Mouse (Mus musculus) heart, embryonic 12.5 days (tissue): ENCODE results near the gene Cnot11. TPM values are rescaled to one million over a fixed set of nuclear protein-coding genes. Genes with fewer than 3 reads are reported as not detected.
A peak's percentile ranks its signal among the peaks of the same experiment; 100 is the strongest.

Experiments
- ATAC-seq: fragments of 200-750 bp; cut with Nextera tagmentation; 2 replicates; pipeline ENCODE4 v1.8.0; 2017; ENCODE audit warnings: moderate TSS enrichment, moderate library complexity; ENCODE audit not compliant: insufficient number of reproducible peaks, low FRiP score
- H3K27ac ChIP-seq: fragments of 300-500 bp; sonication (generic); 2 replicates; pipeline ENCODE4 v1.5.1; 2016; ENCODE audit warnings: mild to moderate bottlenecking, moderate library complexity; ENCODE audit not compliant: poor library complexity, severe bottlenecking
- H3K27me3 ChIP-seq: fragments of 300-500 bp; sonication (generic); replicated peaks from 2 replicates; pipeline ENCODE4 v1.6.1; 2016; ENCODE audit warnings: mild to moderate bottlenecking, moderate library complexity
- H3K36me3 ChIP-seq: fragments of 300-500 bp; sonication (generic); 2 replicates; pipeline ENCODE4 v1.6.1; 2016; ENCODE audit warnings: mild to moderate bottlenecking, moderate library complexity
- H3K4me1 ChIP-seq: fragments of 300-500 bp; sonication (generic); replicated peaks from 2 replicates; pipeline ENCODE4 v1.6.1; 2016; ENCODE audit warnings: mild to moderate bottlenecking
- H3K4me2 ChIP-seq: fragments of 300-500 bp; sonication (generic); 2 replicates; pipeline ENCODE4 v1.6.1; 2016; ENCODE audit warnings: mild to moderate bottlenecking, moderate library complexity
- H3K4me3 ChIP-seq: fragments of 300-500 bp; sonication (generic); 2 replicates; pipeline ENCODE4 v1.5.1; 2016; ENCODE audit warnings: mild to moderate bottlenecking
- H3K9ac ChIP-seq: fragments of 300-500 bp; sonication (generic); 2 replicates; pipeline ENCODE4 v1.6.1; 2016; ENCODE audit warnings: mild to moderate bottlenecking, moderate library complexity
- H3K9me3 ChIP-seq: fragments of 300-500 bp; sonication (generic); replicated peaks from 2 replicates; pipeline ENCODE4 v1.6.1; 2016; ENCODE audit warnings: mild to moderate bottlenecking, moderate library complexity
- WGBS: fragments of 180-500 bp; shearing (Covaris S2); methylation state at CpG from one replicate; pipeline ENCODE4 v1.1.7; 2016; 5-methylcytosine and 5-hydroxymethylcytosine counted together
- polyA plus RNA-seq: library from polyadenylated mRNA; unstranded; fragments of >200 nt; fragmentation: Nextera tagmentation; extraction: Ambion mirVana; gene quantifications from 2 replicates; pipeline ENCODE4 v1.2.1, GENCODE M21; 2016

Cnot11 gene
- polyA plus RNA-seq, 1 experiment from 2014 or later, result 22.9 TPM

DNA sequence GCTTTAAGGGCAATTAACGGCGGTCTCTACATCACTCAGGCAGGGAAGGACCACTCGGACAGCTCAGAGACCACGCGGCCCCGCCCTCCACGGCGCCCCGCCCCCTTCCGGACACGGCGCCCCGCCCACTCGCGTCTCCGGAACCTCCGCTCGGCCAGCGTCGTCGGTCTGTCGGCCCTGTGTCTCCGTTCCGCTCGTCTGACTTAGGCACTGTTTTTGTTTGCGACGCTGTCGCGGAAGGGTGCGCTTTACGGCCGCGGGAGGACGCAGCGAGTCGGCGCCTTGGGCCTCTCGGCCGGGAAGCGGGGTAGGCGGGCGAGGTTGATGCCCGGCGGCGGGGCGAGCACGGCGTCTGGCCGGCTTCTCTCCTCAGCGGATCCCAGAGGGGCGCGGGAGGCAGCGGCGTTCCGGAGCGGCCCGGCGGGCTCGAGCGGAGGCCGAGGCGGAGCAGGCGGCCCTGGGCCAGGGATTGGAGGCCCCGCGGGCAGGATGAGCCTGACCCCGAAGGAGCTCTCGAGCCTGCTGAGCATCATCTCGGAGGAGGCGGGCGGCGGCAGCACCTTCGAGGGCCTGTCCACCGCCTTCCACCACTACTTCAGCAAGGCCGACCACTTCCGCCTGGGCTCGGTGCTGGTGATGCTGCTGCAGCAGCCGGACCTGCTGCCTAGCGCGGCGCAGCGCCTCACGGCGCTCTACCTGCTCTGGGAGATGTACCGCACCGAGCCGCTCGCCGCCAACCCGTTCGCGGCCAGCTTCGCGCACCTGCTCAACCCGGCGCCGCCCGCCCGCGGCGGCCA lies 921 bp downstream of the Cnot11 start:
- Histone ChIP-seq H3K4me2 (peak overlapping the region; percentile 95), H3K36me3 (peaks cover 32% of the 10 kb centered on the region), H3K27me3 (no peaks in the 10 kb centered on the region), H3K9ac (peak overlapping the region; percentile 90), H3K4me3 (peak overlapping the region; percentile 89), H3K27ac (peak overlapping the region; percentile 88), H3K4me1 (peaks cover 12% of the 10 kb centered on the region), H3K9me3 (peaks cover 6% of the 10 kb centered on the region)
- peak; percentile 93 for ATAC-seq
- under 1% methylated on average over 96 of the region's 100 CpGs for WGBS

DNA sequence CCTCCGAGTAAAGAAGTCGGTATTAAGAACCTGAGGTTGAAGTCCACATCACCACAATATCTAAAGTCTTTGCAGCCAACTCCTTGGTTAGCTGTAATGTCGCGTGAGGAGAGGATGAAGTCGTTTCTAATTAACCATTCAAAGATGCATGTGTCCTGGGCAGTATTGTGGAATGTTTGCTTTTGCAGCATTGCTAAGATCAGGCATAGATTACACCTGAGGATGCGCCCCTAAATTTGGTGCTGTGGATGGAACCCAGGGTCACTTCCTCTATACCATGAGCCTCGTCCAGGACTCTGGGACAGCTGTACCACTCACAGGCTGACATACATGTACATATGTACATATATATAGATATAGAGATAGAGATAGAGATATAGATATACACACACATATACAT lies 1.9 kb downstream of the Cnot11 start:
- peak overlapping the region; percentile 90 for H3K9ac ChIP-seq
- H3K4me3 ChIP-seq, result peak overlapping the region; percentile 89
- ATAC-seq, result no peak
- peak overlapping the region; percentile 95 for H3K4me2 ChIP-seq
- peaks cover 38% of the 10 kb centered on the region for H3K36me3 ChIP-seq
- peaks cover 7% of the 10 kb centered on the region for H3K9me3 ChIP-seq
- 40% methylated on average over 7 of the region's 7 CpGs for whole genome bisulfite sequencing
- H3K4me1 ChIP-seq, result peaks cover 12% of the 10 kb centered on the region
- no peaks in the 10 kb centered on the region for H3K27me3 ChIP-seq
- H3K27ac ChIP-seq, result no peak overlapping the region

DNA sequence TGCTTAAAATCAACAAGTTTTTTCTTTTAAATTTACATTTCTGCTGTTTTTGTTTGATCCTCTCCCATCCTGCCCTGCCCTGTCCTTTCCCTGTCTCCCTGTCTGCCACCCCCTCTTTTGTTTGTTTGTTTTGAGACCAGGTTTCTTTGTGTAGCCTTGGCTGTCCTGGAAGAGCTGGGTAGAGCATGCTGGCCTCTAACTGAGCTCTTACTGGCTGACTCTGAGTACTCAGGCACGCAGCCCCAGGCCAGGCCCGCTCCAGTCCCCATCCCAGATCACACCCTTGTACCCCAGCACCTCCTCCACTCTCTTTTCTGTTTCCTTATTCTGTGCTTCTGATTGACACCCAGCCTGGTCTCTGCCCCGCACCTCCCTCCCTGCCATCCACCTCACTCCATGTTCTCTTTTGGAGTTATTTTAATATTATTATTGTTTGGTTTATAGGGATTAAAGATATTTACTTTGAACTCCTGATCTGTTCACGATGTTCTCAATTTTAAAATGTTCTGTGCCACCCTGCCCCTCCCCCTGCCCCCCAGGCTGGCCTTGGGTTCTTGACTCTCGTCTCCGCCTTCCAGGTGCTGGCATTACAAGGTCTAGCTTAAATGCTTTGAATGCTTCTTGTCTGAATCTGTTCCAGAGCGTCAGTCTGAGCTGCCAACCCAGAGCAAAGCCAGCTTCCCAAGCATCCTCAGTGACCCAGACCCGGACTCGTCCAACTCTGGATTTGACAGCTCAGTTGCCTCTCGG lies 3.0 kb downstream of the Cnot11 start:
- H3K4me2 ChIP-seq, result no peak overlapping the region
- H3K9me3 ChIP-seq, result peaks cover 7% of the 10 kb centered on the region
- H3K36me3 ChIP-seq, result peaks cover 44% of the 10 kb centered on the region
- peaks cover 12% of the 10 kb centered on the region for H3K4me1 ChIP-seq
- H3K27ac ChIP-seq, result no peak overlapping the region
- H3K9ac ChIP-seq, result peak overlapping the region; percentile 15
- ATAC-seq, result no peak
- no peaks in the 10 kb centered on the region for H3K27me3 ChIP-seq
- H3K4me3 ChIP-seq, result no peak overlapping the region
- 85% methylated on average over 10 of the region's 10 CpGs for WGBS

DNA sequence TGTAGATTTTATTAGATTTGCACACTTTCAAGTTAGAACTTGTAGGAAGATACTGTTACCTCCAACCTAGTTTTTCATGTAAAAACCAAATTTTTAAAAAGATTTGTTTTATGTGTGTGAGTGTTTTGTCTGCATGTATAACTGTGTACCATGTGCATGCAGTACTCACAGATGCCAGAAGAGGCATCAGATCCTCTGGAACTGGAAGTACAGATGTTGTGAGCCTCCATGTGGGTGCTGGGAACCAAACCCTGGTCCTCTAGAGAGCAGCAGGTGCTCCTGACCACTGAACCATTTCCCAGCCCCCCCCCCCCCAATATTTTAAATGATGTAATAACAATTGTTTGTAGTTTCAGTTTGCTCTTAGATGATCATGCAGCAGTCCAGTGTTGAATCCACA lies 5.8 kb downstream of the Cnot11 start:
- Histone ChIP-seq H3K4me3 (no peak overlapping the region), H3K27me3 (no peaks in the 10 kb centered on the region), H3K4me1 (peaks cover 12% of the 10 kb centered on the region), H3K9ac (no peak overlapping the region), H3K4me2 (no peak overlapping the region), H3K36me3 (peaks cover 62% of the 10 kb centered on the region), H3K9me3 (peaks cover 7% of the 10 kb centered on the region), H3K27ac (no peak overlapping the region)
- ATAC-seq, result no peak

DNA sequence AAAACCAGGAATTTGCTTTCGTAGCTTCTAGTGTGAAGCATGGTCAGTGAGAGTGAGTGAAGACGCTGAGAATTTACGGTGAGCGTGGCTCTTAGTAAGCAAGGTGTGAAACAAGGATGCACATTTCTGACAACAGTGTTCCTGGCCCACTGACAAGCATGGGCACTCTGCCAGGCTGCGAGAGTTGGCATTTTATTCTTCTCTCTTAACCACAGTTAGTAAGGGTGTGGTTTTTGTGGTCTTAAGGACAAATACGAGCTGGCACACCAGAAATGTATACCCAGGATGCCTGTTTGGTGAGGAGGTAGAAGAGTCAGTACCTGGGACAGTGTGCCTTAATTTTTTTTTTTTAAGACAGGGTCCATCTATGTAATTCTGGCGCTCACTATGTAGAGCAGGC lies 10.8 kb downstream of the Cnot11 start:
- H3K27ac ChIP-seq, result no peak overlapping the region

GRCm38 (mm10) chr1:39546160-39546866 lies 11.5 kb downstream of the Cnot11 start:
- no peaks in the 10 kb centered on the region for H3K9me3 ChIP-seq
- WGBS, result 85% methylated on average over 6 of the region's 6 CpGs
- H3K9ac ChIP-seq, result no peak overlapping the region
- H3K27me3 ChIP-seq, result no peaks in the 10 kb centered on the region
- no peak for ATAC-seq
- no peak overlapping the region for H3K4me3 ChIP-seq
- peaks cover 57% of the 10 kb centered on the region for H3K36me3 ChIP-seq
- H3K4me2 ChIP-seq, result no peak overlapping the region
- H3K4me1 ChIP-seq, result peaks cover 13% of the 10 kb centered on the region; the same call in 1 of the 2 replicates
- H3K27ac ChIP-seq, result no peak overlapping the region

More for the DNA sequence above, 10.8 kb downstream of the Cnot11 start:
- Histone ChIP-seq H3K4me3 (no peak overlapping the region), H3K9ac (no peak overlapping the region), H3K4me2 (no peak overlapping the region), H3K36me3 (peaks cover 61% of the 10 kb centered on the region), H3K27me3 (no peaks in the 10 kb centered on the region), H3K4me1 (peaks cover 13% of the 10 kb centered on the region; the same call in 1 of the 2 replicates), H3K9me3 (peaks cover 2% of the 10 kb centered on the region)
- no peak for ATAC-seq
- WGBS, result 81% methylated on average over 7 of the region's 7 CpGs

GRCm38 (mm10) chr1:39547238-39547637 lies 12.4 kb downstream of the Cnot11 start:
- WGBS, result 67% methylated on average over 2 of the region's 2 CpGs
- Histone ChIP-seq H3K4me1 (peaks cover 13% of the 10 kb centered on the region; the same call in 1 of the 2 replicates), H3K4me3 (no peak overlapping the region), H3K36me3 (peaks cover 61% of the 10 kb centered on the region), H3K27me3 (no peaks in the 10 kb centered on the region), H3K9ac (no peak overlapping the region), H3K4me2 (no peak overlapping the region), H3K27ac (no peak overlapping the region), H3K9me3 (no peaks in the 10 kb centered on the region)
- ATAC-seq, result no peak

- Histone ChIP-seq H3K4me1 (peaks cover 15% of the 10 kb centered on the region; the same call in 1 of the 2 replicates), H3K27ac (no peak overlapping the region), H3K4me3 (no peak overlapping the region), H3K9ac (no peak overlapping the region), H3K27me3 (no peaks in the 10 kb centered on the region), H3K4me2 (no peak overlapping the region), H3K9me3 (no peaks in the 10 kb centered on the region), H3K36me3 (peaks cover 59% of the 10 kb centered on the region)
- 60% methylated on average over 2 of the region's 2 CpGs for WGBS
- ATAC-seq, result no peak
Observed at GRCm38 (mm10) chr1:39549831-39550230, 15.0 kb downstream of the Cnot11 start.

GRCm38 (mm10) chr1:39555556-39556415 lies 21.0 kb downstream of the Cnot11 start:
- Histone ChIP-seq H3K27me3 (no peaks in the 10 kb centered on the region), H3K4me1 (peaks cover 19% of the 10 kb centered on the region), H3K4me2 (no peak overlapping the region), H3K27ac (0 out of 2 replicates have a peak overlapping the region, but pooled peaks have one; percentile 1), H3K36me3 (peaks cover 52% of the 10 kb centered on the region), H3K9ac (no peak overlapping the region), H3K9me3 (no peaks in the 10 kb centered on the region), H3K4me3 (no peak overlapping the region)
- WGBS, result 35% methylated on average over 9 of the region's 9 CpGs
- peak; percentile 59; the same call in 1 of the 2 replicates for ATAC-seq

DNA sequence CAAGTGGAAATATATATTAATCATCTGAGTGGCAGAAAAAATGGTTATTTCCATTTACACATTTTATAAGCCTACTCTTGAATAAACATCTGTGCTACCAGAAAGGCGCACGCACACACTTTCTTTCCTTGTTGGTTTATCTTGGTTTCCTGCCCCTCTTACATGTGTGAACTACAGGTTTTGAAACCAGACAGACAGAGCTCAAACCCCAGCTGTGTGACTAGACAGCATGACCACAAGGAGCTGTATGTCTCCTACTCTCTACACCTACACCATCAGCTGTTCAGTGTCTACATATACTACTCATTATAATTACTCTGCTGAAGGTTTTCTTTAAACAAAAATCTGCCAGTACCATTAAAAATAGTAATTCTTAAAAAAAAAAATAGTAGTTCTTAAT lies 24.2 kb downstream of the Cnot11 start:
- Histone ChIP-seq H3K4me2 (no peak overlapping the region), H3K4me3 (no peak overlapping the region), H3K9ac (no peak overlapping the region), H3K4me1 (peaks cover 19% of the 10 kb centered on the region), H3K27ac (no peak overlapping the region), H3K27me3 (no peaks in the 10 kb centered on the region), H3K36me3 (peaks cover 45% of the 10 kb centered on the region), H3K9me3 (no peaks in the 10 kb centered on the region)
- no peak for ATAC-seq
- WGBS, result 98% methylated on average over 2 of the region's 2 CpGs
